Mouse (Mus musculus) kidney, adult 2 months (tissue): ENCODE data around the gene Oard1. TPM values are rescaled to one million over a fixed set of nuclear protein-coding genes. Genes with fewer than 3 reads are reported as not detected.

Experiments used
- DNase-seq: peaks from one replicate; pipeline ENCODE4 v3.0.0; 2021
- H3K27ac ChIP-seq: fragments of 200-500 bp; 2 replicates; pipeline ENCODE4 v1.5.1; 2012; ENCODE audit warnings: low read depth, low read length, control low read depth, inconsistent platforms; ENCODE audit not compliant: insufficient read depth
- H3K27me3 ChIP-seq: fragments of 200-500 bp; replicated peaks from 2 replicates; pipeline ENCODE4 v1.6.1; 2012; ENCODE audit warnings: mild to moderate bottlenecking, moderate library complexity, low read length, inconsistent platforms; ENCODE audit not compliant: control insufficient read depth, insufficient read depth
- H3K36me3 ChIP-seq: fragments of 200-500 bp; 2 replicates; pipeline ENCODE4 v1.6.1; 2012; ENCODE audit warnings: mild to moderate bottlenecking, moderate library complexity, low read length, inconsistent platforms; ENCODE audit not compliant: control insufficient read depth, insufficient read depth
- H3K4me1 ChIP-seq: fragments of 200-500 bp; 2 replicates; pipeline ENCODE4 v1.6.1; 2011; ENCODE audit warnings: low read length; ENCODE audit not compliant: control insufficient read depth, insufficient read depth
- H3K4me3 ChIP-seq: fragments of 200-500 bp; 2 replicates; pipeline ENCODE4 v1.5.1; 2011; ENCODE audit warnings: mild to moderate bottlenecking, low read depth, low read length, control low read depth; ENCODE audit not compliant: insufficient read depth
- CTCF ChIP-seq: fragments of 200-500 bp; conservative IDR thresholded peaks from 2 replicates; pipeline ENCODE4 v1.5.1; 2011; ENCODE audit warnings: low read depth, mild to moderate bottlenecking, control low read depth, low read length, moderate library complexity, mixed read lengths; ENCODE audit not compliant: insufficient read depth, insufficient read length
- POLR2A ChIP-seq: fragments of 200-500 bp; IDR thresholded peaks from one replicate; pipeline ENCODE4 v1.6.1; 2011; ENCODE audit warnings: low read depth, low read length, control low read depth
- WGBS: fragments of 180-500 bp; shearing (Covaris S2); methylation state at CpG from one replicate; pipeline ENCODE4 v1.1.7; 2018; 5-methylcytosine and 5-hydroxymethylcytosine counted together
- polyA plus RNA-seq: library from polyadenylated mRNA; depleted of rRNA; stranded (reverse); fragments of >200 nt; gene quantifications from 2 replicates; pipeline ENCODE4 v1.2.3, GENCODE M21; 2012

Oard1 gene
- polyA plus RNA-seq, 1 experiment: 25.8 TPM

GRCm38 (mm10) chr17:48436487-48436886, 26.7 kb downstream of the Oard1 start:
- H3K27ac ChIP-seq: peak overlapping the region; percentile 24; the same call in 1 of the 2 replicates
- no peaks in the 10 kb centered on the region for H3K27me3 ChIP-seq
- DNase-seq: peak; percentile 40
- WGBS: 44% methylated on average over 1 of the region's 1 CpGs
- no peaks in the 10 kb centered on the region for H3K36me3 ChIP-seq
- no peak overlapping the region for H3K4me3 ChIP-seq
- H3K4me1 ChIP-seq: no peaks in the 10 kb centered on the region
- TF ChIP-seq POLR2A: no peak
- TF ChIP-seq CTCF: no peak

GRCm38 (mm10) chr17:48437421-48437911, 27.7 kb downstream of the Oard1 start:
- 50% methylated on average over 7 of the region's 7 CpGs for WGBS
- TF ChIP-seq POLR2A: no peak
- no peak for TF ChIP-seq CTCF
- H3K4me1 ChIP-seq: no peaks in the 10 kb centered on the region
- H3K36me3 ChIP-seq: no peaks in the 10 kb centered on the region
- H3K27me3 ChIP-seq: no peaks in the 10 kb centered on the region
- no peak overlapping the region for H3K27ac ChIP-seq
- no peak for DNase-seq
- no peak overlapping the region for H3K4me3 ChIP-seq

GRCm38 (mm10) chr17:48442745-48443457, 33.1 kb downstream of the Oard1 start:
- no peaks in the 10 kb centered on the region for H3K27me3 ChIP-seq
- no peak overlapping the region for H3K4me3 ChIP-seq
- peak; percentile 85 for DNase-seq
- peaks cover 8% of the 10 kb centered on the region; the same call in 1 of the 2 replicates for H3K4me1 ChIP-seq
- TF ChIP-seq POLR2A (no peak), CTCF (no peak; the same call in 1 of the 2 replicates)
- H3K36me3 ChIP-seq: no peaks in the 10 kb centered on the region
- H3K27ac ChIP-seq: peak overlapping the region; percentile 37; the same call in 1 of the 2 replicates
- 33% methylated on average over 7 of the region's 7 CpGs for WGBS

GRCm38 (mm10) chr17:48443542-48444145, 33.8 kb downstream of the Oard1 start:
- 37% methylated on average over 16 of the region's 16 CpGs for WGBS
- no peaks in the 10 kb centered on the region for H3K36me3 ChIP-seq
- peak overlapping the region; percentile 37; the same call in 1 of the 2 replicates for H3K27ac ChIP-seq
- H3K27me3 ChIP-seq: no peaks in the 10 kb centered on the region
- peak; percentile 87 for DNase-seq
- H3K4me1 ChIP-seq: peaks cover 8% of the 10 kb centered on the region; the same call in 1 of the 2 replicates
- no peak for TF ChIP-seq POLR2A
- no peak for TF ChIP-seq CTCF
- H3K4me3 ChIP-seq: no peak overlapping the region

- Histone ChIP-seq H3K27ac (no peak overlapping the region), H3K4me3 (no peak overlapping the region), H3K4me1 (peaks cover 8% of the 10 kb centered on the region; the same call in 1 of the 2 replicates), H3K27me3 (no peaks in the 10 kb centered on the region), H3K36me3 (no peaks in the 10 kb centered on the region)
- TF ChIP-seq CTCF: no peak
- TF ChIP-seq POLR2A: no peak
- 62% methylated on average over 8 of the region's 8 CpGs for WGBS
- DNase-seq: no peak
These were observed 37.9 kb downstream of the Oard1 start for GRCm38 (mm10) chr17:48447675-48448074.

GRCm38 (mm10) chr17:48450666-48451352, 41.0 kb downstream of the Oard1 start:
- WGBS: 89% methylated on average over 13 of the region's 13 CpGs
- Histone ChIP-seq H3K36me3 (no peaks in the 10 kb centered on the region), H3K27ac (no peak overlapping the region), H3K27me3 (no peaks in the 10 kb centered on the region), H3K4me1 (no peaks in the 10 kb centered on the region), H3K4me3 (no peak overlapping the region)
- TF ChIP-seq POLR2A: no peak
- TF ChIP-seq CTCF: no peak
- no peak for DNase-seq

- WGBS: 66% methylated on average over 7 of the region's 7 CpGs
- DNase-seq: no peak
- Histone ChIP-seq H3K27ac (no peak within 1 kb of the TSS), H3K4me3 (no peak within 1 kb of the TSS), H3K4me1 (no peaks in the 10 kb centered on the region), H3K27me3 (no peaks in the 10 kb centered on the region), H3K36me3 (no peaks in the 10 kb centered on the region)
- TF ChIP-seq CTCF: no peak
- no peak for TF ChIP-seq POLR2A
These were observed 41.5 kb downstream of the Oard1 start, which contains the start of gene Tspo2 for GRCm38 (mm10) chr17:48451353-48451675. Tspo2 (minus strand) TSS chr17:48451522.
